Mouse (Mus musculus) layer of hippocampus, adult 11-12 months (tissue): Measurements from ENCODE around the gene Tst.

Experiments used
- DNase-seq: peaks from one replicate; pipeline ENCODE4 v3.0.0; 2022; ENCODE audit warnings: low spot score

The Tst gene

GRCm38 (mm10) chr15:78429871-78430622, 24.3 kb upstream of the Tst start:
- DNase-seq: no peak

GRCm38 (mm10) chr15:78429139-78429459, 23.4 kb upstream of the Tst start:
- no peak for DNase-seq

GRCm38 (mm10) chr15:78428391-78429138, 22.9 kb upstream of the Tst start, which contains the start of gene Kctd17:
Gene Kctd17, plus strand, starts transcription at chr15:78428564.
- peak; percentile 82 for DNase-seq

- no peak for DNase-seq
Measured at GRCm38 (mm10) chr15:78425230-78425629, 19.5 kb upstream of the Tst start.

GRCm38 (mm10) chr15:78424507-78424906, 18.8 kb upstream of the Tst start:
- DNase-seq: no peak

GRCm38 (mm10) chr15:78422046-78422956, 16.6 kb upstream of the Tst start:
- DNase-seq: peak; percentile 85

GRCm38 (mm10) chr15:78420395-78420794, 14.7 kb upstream of the Tst start:
- no peak for DNase-seq

GRCm38 (mm10) chr15:78416937-78417336, 11.2 kb upstream of the Tst start:
- DNase-seq: no peak

- DNase-seq: no peak
Measured at GRCm38 (mm10) chr15:78414157-78414556, 8.4 kb upstream of the Tst start.

- DNase-seq: no peak
Measured at GRCm38 (mm10) chr15:78413719-78414117, 8.0 kb upstream of the Tst start.

- DNase-seq: no peak
Measured at GRCm38 (mm10) chr15:78413083-78413718, 7.5 kb upstream of the Tst start.

GRCm38 (mm10) chr15:78409570-78410052, 3.9 kb upstream of the Tst start:
- no peak for DNase-seq

- peak; percentile 89 for DNase-seq
Measured at GRCm38 (mm10) chr15:78406293-78406934, 707 bp upstream of the Tst start, which contains the start of gene Mpst. Gene Mpst, plus strand, starts transcription at chr15:78406416.

GRCm38 (mm10) chr15:78405098-78405497, 609 bp downstream of the Tst start:
- no peak for DNase-seq

- no peak for DNase-seq
Measured at GRCm38 (mm10) chr15:78403896-78404295, 1.8 kb downstream of the Tst start.

GRCm38 (mm10) chr15:78403301-78403741, 2.4 kb downstream of the Tst start:
- no peak for DNase-seq

- no peak for DNase-seq
Measured at GRCm38 (mm10) chr15:78402423-78402822, 3.3 kb downstream of the Tst start.

- peak; percentile 77 for DNase-seq
Measured at GRCm38 (mm10) chr15:78401921-78402320, 3.8 kb downstream of the Tst start.

- DNase-seq: no peak
Measured at GRCm38 (mm10) chr15:78401345-78401744, 4.4 kb downstream of the Tst start.

- no peak for DNase-seq
Measured at GRCm38 (mm10) chr15:78395478-78395962, 10.2 kb downstream of the Tst start, which contains the start of gene Tex33. Gene Tex33, minus strand, starts transcription at chr15:78395912.

GRCm38 (mm10) chr15:78390855-78391254, 14.9 kb downstream of the Tst start:
- DNase-seq: no peak
